Mouse (Mus musculus) cerebellum, adult 9-11 months (tissue): ENCODE measurements around the gene Gm12169.
"Not testable (repeated sequence)": the region's sequence is repeated elsewhere in the genome, so short reads cannot be mapped to it uniquely, and the experiment has no call there.

Experiments
- DNase-seq: peaks from one replicate; pipeline ENCODE4 v3.0.0; 2022

Gene Gm12169

GRCm38 (mm10) chr11:46523912-46524311 lies at the start of gene Gm12169:
Gene Gm12169 (plus strand): TSS chr11:46524212.
- DNase-seq: no peak

DNA sequence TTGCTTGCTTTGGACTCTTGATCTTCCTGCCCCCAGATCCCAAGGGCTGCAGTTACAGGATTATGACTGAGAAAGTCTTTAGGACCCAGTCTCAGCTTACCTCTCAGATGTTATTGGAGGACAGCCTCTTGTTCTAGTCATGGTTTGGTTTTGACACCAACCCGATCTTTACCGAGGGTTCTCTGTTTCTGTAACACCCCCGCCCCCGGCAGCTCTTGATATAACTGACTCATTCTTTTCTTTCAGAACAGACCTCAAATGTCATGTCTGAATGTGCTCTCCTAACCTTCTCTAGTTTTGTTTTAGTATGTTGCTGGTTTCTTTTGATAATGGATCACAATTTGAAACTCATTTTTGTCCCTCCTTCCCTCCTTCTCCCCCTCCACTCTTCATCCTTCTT lies 49.8 kb upstream of the Gm12169 start:
- DNase-seq: no peak

- DNase-seq: no peak
Observed at GRCm38 (mm10) chr11:46479311-46479710, 44.7 kb upstream of the Gm12169 start.

DNA sequence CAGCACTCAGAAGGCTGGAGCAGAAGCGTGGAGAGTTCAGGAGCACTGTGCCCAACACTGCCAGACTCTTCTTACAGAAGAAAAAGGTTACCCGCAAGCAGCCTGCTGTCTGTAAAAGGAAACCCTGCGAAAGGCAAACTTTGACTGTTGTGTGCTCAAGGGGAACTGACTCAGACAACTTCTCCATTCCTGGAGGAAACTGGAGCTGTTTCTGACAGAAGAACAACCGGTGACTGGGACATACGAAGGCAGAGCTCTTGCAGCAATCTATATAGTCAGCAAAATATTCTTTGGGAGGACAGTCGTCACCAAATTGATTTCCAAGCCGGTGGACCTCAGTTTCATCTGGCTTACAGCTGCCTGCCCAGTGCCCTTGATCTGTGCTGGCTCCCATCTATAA lies 43.5 kb upstream of the Gm12169 start:
- DNase-seq: no peak

- no peak for DNase-seq
Observed at GRCm38 (mm10) chr11:46488231-46488630, 35.8 kb upstream of the Gm12169 start.

DNA sequence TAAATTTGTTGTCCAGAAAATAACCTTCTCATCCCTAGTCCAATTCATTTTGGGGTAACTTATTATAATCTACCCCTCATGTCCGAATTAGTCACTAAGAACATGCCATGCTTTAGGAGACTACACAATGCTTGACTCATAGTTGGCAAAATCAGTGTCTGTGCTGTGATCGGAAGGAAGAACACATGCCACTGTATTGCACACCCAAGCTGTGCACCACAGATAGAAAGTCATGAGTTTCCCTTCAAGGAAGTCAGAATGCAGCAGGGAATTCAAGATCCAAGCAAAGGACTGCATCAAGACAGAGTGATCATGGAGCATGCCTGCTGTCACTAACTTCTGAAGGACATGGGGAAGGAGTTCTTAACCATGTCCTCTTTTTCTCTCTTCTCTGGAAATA lies 35.4 kb upstream of the Gm12169 start:
- no peak for DNase-seq

GRCm38 (mm10) chr11:46507146-46507545 lies 16.9 kb upstream of the Gm12169 start:
- DNase-seq: no peak

DNA sequence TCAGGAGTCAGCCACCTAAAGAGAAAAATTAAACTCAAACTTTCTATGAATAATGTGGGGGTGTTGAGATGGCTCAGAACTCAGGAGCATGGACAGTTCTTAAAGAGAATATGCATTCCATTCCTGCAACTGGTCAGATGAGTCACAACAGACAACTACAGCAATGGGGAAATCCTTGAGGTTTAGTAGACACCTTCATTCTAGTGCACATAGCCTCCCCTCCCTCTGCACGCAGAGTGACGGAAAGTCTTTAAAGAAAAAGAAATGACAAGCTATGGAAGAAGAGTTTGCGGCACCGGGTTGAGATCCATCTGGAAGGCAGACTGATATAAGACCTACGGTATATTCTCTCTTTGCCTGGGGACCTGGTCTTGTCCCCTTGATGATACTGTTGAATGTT lies 14.1 kb upstream of the Gm12169 start:
- DNase-seq: no peak

DNA sequence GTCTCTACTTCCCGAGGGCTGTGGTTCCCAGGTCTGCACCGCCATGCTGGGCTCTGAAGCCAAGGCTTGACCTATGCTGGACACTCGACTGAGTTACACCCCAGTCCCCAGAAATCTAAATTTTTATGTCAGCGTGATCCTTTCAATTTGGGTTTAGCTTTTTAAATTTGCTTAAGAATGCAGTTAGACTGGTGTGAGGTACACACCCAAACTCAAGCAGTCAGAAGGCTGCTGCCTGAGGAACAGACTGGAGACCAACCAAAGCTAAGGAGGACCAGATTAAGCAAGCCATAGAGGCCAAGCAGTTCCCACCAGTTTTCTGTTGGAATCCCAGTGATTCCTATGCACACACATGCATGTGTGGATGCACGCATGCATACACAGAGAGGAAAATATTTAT lies 2.7 kb upstream of the Gm12169 start:
- not testable (repeated sequence) for DNase-seq

DNA sequence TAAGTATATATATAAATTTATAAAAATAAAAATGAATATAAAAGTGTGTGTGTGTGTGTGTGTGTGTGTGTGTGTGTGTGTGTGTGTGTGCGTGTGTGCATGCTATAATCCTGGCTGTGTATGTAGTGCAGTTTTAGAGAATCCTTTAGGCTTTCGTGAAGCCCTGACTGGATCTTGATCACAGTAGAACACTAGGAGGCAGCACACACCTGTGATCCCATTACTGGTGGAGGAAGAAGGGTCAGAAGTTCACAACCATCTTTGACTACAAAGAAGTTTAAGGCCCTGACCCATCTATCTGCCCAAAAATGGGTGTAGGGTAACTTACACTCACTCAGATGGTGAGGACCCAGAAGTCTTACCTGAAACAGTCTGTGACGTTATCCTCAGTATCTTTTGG lies 1.3 kb upstream of the Gm12169 start:
- DNase-seq: no peak

GRCm38 (mm10) chr11:46530149-46530548 lies 6.1 kb downstream of the Gm12169 start:
- no peak for DNase-seq

DNA sequence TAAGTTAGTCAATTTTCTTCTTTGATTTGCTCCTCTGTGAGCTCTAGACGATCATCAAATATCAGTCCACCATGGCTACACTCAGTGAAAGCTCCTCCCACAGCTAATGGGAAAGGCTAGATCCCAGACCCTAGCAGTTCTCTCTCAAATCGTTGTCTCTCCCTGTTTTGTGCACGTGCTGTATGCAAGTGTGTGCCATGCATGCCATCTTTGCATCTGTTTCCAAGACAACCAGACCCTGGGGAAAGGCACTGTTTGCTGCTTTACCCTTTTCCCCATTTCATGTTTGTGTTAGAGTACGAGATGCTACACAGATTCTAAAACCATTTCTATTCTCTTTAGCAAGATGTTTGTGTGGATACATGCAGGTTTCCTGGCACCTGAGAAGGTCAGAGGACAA lies 13.0 kb downstream of the Gm12169 start:
- DNase-seq: no peak

DNA sequence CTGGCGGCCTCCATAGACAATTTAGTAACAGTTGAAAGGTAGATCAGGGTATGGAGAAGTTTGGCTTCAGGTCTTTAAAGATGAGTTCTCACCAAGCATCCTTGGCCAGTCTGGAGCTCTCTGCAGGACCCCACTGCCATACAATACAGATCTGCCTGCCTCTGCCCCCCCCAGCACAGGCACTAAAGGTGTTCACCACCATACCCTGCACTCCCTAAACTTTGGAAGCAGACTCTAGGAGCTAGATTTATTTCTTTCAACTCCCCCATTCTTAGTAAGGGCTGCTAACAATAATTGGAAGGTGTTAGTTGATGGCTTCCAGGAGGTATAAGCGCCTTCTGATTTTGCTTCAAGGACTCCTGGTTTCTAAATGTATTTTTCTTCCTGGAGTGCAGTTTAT lies 19.5 kb downstream of the Gm12169 start:
- DNase-seq: no peak

DNA sequence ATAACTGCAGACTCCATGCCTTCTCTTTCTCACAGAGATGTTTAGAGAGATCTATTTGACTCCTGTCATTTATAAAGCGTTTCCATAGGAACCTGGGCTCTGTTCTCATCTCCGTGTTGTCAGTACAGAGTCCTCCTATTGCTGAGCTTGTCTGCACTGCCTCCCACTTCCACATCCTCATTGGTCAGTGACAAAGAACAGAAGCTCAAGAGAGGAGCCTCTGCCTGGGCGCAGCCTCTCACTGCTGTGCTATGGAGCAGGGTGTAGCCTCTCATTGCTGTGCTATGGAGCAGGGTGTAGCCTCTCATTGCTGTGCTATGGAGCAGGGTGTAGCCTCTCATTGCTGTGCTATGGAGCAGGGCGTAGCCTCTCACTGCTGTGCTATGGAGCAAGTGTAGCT lies 25.7 kb downstream of the Gm12169 start:
- DNase-seq: no peak

- no peak for DNase-seq
Observed at GRCm38 (mm10) chr11:46552741-46553140, 28.7 kb downstream of the Gm12169 start.

DNA sequence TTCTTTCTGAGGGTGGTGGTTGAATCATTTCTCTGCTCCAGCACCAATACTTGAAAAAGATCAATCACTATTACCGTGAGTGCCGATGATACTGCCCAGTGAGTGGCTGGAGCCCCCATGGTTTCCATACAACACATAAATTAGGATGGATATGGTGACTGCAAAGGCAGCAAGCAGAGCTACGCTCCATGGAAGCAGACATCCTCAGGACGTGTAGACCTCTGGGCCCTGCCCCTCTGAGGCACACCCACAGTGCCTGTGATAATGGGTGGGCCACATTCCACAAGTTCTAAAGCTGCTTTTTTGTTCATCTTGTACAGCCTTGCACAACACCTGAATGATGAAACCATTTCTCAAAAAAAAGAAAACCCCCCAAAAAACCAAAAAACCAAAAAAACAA lies 37.1 kb downstream of the Gm12169 start:
- DNase-seq: no peak

DNA sequence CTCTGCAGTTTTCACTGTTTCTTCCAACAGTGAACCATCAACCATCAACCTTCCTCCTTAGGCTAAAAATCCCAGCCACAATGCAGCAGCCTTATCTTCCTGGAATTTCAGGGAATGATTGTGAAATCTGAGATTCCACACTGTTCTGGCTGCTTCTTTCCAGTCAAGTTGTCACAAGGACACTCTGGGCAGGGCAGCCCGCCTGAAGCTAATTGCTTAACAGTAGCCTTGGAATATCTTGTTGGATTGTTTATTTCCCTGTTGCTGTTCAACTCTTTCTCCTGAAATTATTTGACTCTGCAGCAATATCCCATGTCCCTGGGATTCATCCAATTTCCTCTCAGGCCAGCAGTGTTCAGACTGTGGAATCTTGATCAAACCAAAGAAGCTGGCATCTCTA lies 40.7 kb downstream of the Gm12169 start:
- no peak for DNase-seq

DNA sequence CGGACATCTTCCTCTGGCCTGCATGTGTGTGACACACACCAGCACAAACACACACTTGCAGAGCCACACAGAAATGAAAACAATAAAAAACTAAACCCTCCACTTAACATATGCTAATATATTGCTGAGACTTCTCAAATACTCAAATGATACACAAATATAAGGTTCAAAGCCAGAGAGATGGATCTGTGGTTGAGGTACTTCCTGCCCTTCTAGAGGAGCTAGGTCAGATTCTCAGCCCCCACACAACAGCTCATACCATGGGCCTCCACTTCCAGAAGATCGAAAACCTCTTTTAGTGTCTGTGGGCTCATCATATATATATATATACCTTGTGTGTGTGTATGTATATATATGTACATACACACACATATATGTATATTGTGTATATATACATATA lies 42.0 kb downstream of the Gm12169 start:
- no peak for DNase-seq

GRCm38 (mm10) chr11:46569107-46569506 lies 45.1 kb downstream of the Gm12169 start:
- DNase-seq: no peak

GRCm38 (mm10) chr11:46571327-46571726 lies 47.3 kb downstream of the Gm12169 start, which contains the start of gene BC053393:
Gene BC053393 (plus strand): TSS chr11:46571536.
- no peak for DNase-seq

- no peak for DNase-seq
Observed at GRCm38 (mm10) chr11:46578771-46579281, 54.8 kb downstream of the Gm12169 start.

GRCm38 (mm10) chr11:46580428-46580827 lies 56.4 kb downstream of the Gm12169 start:
- no peak for DNase-seq

DNA sequence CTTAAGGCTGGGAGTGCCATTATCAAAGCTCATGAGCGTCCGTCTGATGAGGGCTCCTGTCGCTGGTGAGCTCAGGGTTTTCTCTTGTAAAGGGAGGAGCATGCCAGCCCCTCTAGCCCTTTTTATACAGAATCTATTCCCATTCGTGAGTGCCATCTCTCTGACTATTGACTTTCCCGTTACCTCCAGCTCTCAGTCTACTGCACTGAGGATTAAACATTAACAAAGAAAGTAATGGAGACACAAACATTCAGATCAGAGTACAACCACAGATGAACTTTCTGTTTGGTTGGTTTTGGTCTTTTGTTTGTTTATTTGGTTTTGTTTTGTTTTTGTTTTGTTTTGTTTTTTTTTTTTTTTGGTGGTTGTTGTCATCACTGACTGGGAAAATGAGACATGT lies 58.7 kb downstream of the Gm12169 start:
- no peak for DNase-seq
